Mouse (Mus musculus) cerebellum, adult 11-12 months (tissue): Measurements from ENCODE around the gene Cd209a.
"Not testable (repeated sequence)": the region's sequence is repeated elsewhere in the genome, so short reads cannot be mapped to it uniquely, and the experiment has no call there.

Source experiments
- DNase-seq: peaks from one replicate; pipeline ENCODE4 v3.0.0; 2022

The Cd209a gene

GRCm38 (mm10) chr8:3748761-3749160, at the start of gene Cd209a:
Gene Cd209a, minus strand, starts transcription at chr8:3748984.
- no peak for DNase-seq

GRCm38 (mm10) chr8:3768641-3769040, 19.9 kb upstream of the Cd209a start:
- not testable (repeated sequence) for DNase-seq

GRCm38 (mm10) chr8:3754261-3754850, 5.6 kb upstream of the Cd209a start:
- no peak for DNase-seq

GRCm38 (mm10) chr8:3736947-3737346, 11.8 kb downstream of the Cd209a start:
- DNase-seq, result no peak

GRCm38 (mm10) chr8:3735599-3735998, 13.2 kb downstream of the Cd209a start:
- DNase-seq, result no peak

- no peak for DNase-seq
These were observed 14.7 kb downstream of the Cd209a start for GRCm38 (mm10) chr8:3734084-3734483.

GRCm38 (mm10) chr8:3721041-3721440, 27.7 kb downstream of the Cd209a start:
- no peak for DNase-seq

- DNase-seq, result no peak
These were observed 28.2 kb downstream of the Cd209a start, which contains the start of gene Clec4g for GRCm38 (mm10) chr8:3720551-3720950. Gene Clec4g, minus strand, starts transcription at chr8:3720651.

- DNase-seq, result peak; percentile 38
These were observed 30.2 kb downstream of the Cd209a start for GRCm38 (mm10) chr8:3718559-3718958.

GRCm38 (mm10) chr8:3717321-3717954, 31.3 kb downstream of the Cd209a start:
- DNase-seq, result no peak

- DNase-seq, result no peak
These were observed 37.1 kb downstream of the Cd209a start for GRCm38 (mm10) chr8:3711646-3712045.

- no peak for DNase-seq
These were observed 38.5 kb downstream of the Cd209a start for GRCm38 (mm10) chr8:3710312-3710711.

GRCm38 (mm10) chr8:3707611-3708010, 41.2 kb downstream of the Cd209a start:
- no peak for DNase-seq

- no peak for DNase-seq
These were observed 43.1 kb downstream of the Cd209a start for GRCm38 (mm10) chr8:3705711-3706110.

- no peak for DNase-seq
These were observed 47.3 kb downstream of the Cd209a start for GRCm38 (mm10) chr8:3701491-3701890.

- DNase-seq, result no peak
These were observed 54.7 kb downstream of the Cd209a start, which contains the start of gene Fcer2a for GRCm38 (mm10) chr8:3694121-3694520. Gene Fcer2a, minus strand, starts transcription at chr8:3694175.
